Mouse (Mus musculus) regulatory T cell (primary cell): ENCODE results near the gene Kank1.

ENCODE experiments used
- in situ Hi-C: fragments of 300-600 bp; cut with MboI, MseI; formaldehyde crosslinking; loops from one replicate; pipeline ENCODE4 v1.15.1; 2025; ENCODE audit warnings: high pct_unique_total_duplicates

The Kank1 gene

DNA sequence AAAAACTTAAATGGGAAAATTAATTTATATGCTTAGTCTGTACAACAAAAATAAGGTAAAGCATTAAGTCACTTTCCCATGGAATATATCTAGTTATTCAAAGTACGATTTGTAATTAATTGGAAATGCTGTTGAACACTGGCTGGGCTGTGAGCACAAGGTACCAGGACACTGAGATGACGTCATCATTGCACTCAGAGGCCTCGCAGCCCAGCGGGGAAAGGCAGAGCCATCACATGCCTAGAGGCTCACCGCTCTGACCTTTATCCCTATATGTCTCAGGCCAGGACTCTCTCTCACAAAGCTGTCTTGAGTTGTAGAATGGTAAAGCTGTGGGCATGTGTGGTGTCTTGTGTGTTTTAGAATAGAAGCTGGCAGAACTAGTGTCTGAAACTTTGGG lies 128.9 kb downstream of the Kank1 start:
- in situ Hi-C loops: no loop called here

GRCm38 (mm10) chr19:25366620-25367019 lies 129.8 kb downstream of the Kank1 start:
- in situ Hi-C loops: no loop called here

DNA sequence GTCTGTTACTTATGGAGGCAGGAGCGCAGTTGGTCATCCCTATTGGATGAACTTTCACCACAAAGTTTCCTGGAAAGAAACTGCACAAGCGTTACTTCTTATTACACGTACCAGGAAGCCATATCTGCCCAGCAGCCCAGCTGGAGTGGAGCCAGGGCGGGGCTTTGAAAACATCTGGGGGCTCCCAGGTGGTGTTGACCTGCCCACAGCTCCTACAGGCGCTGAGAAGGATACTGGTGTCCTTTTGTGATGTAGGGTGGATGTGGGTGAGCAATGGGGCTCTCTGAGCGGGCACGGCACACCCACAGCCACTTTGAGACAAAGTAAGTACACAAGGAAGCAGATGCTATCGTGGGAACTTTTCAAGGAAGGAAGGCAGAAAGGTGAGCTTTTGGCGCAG lies 133.7 kb downstream of the Kank1 start:
- in situ Hi-C loops: no loop called here

- in situ Hi-C loops: no loop called here
Observed at GRCm38 (mm10) chr19:25372794-25373193, 136.0 kb downstream of the Kank1 start.

DNA sequence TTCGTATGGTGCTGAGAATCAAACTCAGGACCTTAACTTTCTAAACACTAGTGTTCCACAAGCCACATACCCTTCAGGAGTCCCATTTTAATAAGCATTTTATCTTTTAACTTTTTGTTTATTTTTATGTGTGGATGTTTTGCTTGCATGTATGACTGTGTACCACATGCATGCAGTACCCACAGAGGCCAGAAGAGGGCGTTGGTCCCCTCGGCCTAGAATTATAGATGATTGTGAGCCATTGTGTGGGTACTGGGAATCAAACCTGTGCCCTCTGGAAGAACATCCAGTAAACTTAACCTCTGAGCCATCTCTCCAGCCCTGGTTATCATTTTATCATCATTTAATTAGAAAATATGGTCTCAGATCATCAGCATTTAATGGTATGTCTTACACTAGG lies 136.8 kb downstream of the Kank1 start:
- in situ Hi-C loops: no loop called here

DNA sequence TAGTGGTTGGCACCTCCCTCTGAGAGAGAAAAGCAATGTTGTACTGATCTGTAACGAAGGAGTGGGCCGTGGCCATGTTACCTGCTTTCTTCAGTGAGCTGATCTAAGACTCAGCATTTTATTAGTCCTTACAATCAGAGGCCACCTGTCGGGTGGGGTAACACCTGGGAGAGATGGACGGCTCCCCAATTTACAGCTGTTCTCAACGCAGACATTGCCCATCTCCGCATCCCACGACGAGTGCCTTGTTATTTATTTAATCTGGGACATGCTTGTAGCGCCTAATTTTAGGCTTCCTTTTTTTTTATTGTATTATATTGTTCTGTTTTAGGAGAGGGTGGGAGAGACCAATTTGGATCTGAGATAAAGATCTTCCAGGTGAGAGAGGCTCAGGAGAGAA lies 137.4 kb downstream of the Kank1 start:
- in situ Hi-C loops: no loop called here

GRCm38 (mm10) chr19:25374926-25375325 lies 138.2 kb downstream of the Kank1 start:
- in situ Hi-C loops: no loop called here

DNA sequence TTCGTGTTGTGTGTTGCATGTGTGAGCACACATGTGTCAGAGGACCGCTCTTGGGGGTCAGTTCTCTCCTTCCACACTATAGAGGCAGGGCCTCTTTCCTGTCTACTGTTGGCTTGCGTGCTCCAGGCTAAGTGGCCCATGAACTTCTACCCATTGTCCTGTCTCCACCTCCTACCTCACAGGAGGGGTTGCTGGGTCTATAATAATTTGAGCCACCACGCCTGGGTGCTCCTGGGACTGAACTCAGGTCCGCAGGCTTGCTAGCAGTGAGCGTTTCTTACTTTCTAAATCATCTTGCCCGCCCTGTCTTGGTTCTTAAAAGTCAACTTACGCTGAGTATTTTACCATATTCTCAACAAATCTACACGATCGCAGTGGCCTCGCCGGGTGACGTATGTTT lies 140.1 kb downstream of the Kank1 start:
- in situ Hi-C loops: no loop called here

GRCm38 (mm10) chr19:25380675-25381074 lies 143.9 kb downstream of the Kank1 start:
- in situ Hi-C loops: no loop called here

DNA sequence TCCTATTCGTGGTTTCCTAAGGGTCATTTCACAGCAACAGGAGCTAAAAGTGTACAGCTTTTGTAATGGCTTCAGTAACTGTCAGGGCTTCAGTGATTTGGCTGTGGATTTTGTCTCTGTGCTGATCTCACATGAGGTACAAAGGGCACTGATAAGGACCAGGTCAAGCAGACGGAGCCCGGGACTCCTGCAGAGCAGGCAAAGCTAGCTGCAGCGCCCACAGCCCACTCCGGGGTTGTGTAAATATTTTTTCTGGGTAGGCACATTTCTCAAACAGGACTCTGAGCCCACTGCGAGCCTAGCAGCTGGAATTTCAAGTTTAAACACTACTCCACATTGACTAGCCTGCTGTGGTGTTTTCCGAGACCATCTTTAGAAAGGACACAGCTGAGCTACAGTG lies 145.2 kb downstream of the Kank1 start:
- in situ Hi-C loops: no loop called here

- in situ Hi-C loops: no loop called here
Observed at GRCm38 (mm10) chr19:25382494-25382893, 145.7 kb downstream of the Kank1 start.

- in situ Hi-C loops: no loop called here
Observed at GRCm38 (mm10) chr19:25383386-25384146, 146.8 kb downstream of the Kank1 start.

DNA sequence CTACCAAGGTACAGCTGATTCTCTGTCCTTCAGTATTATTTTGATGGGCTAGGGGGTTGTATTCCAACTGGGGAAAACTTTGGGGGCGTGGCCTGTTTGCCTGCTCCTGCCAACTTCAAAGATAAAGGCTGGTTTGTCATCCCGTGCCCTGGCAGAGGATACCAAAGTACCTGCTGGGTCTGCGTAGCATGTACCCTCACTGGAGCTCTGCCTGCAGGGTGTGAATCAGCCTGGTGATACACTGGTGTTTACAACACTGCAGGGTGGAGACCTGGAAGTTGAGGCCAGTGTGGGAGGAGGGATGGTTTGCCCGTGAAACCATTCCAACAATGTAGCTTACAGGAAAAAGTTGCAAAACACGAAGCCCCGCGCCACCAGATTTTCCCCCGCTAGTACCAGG lies 149.2 kb downstream of the Kank1 start:
- in situ Hi-C loops: no loop called here

- in situ Hi-C loops: no loop called here
Observed at GRCm38 (mm10) chr19:25386679-25387470, 150.1 kb downstream of the Kank1 start.

GRCm38 (mm10) chr19:25387902-25388301 lies 151.1 kb downstream of the Kank1 start:
- in situ Hi-C loops: no loop called here

DNA sequence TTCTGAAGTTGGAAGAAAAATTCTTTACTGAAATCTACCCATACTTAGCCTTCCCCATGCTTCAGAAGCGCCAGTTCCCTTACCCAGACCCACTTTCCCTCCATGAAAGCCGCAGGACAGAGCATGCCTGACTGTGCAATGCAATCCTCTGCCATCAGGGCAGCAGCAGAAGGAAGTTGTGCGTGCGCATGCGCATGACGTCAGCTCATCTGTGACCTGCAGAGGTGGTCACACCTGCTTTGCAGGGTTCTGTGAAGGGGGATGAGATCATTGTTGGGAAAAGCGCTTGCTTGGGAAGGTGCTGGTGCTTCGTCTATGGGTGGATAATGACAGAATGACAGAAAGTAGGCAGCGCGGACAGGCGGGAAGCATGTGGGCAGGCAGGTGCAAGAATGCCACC lies 155.4 kb downstream of the Kank1 start:
- in situ Hi-C loops: no loop called here

- in situ Hi-C loops: no loop called here
Observed at GRCm38 (mm10) chr19:25395035-25395434, 158.3 kb downstream of the Kank1 start.

DNA sequence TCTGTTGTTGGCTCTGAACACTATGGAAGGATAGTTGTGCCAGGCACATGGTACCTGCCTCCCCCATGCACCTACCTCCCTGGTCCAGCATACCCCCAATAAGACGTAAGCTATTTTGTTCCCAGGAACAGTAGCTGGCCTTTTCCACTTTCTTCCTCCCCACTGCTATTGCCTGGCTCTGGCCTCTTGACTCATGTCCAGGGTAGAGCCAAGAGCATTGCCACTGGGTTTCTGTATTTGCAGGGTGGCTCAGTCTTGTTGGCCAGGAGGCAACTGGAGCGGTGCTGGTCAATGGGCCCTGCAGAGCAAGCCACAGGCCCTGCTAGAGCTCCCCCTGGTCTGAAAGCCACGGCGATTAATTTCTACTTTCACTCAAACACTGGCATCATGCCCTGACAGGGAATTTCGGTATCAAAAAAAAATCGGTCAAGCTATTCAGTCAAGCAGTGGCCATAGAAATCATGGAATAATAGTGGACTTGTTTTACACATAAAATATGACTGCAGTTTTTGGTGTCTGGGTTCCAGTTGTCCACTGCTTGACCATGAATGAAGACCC lies 160.0 kb downstream of the Kank1 start:
- in situ Hi-C loops: no loop called here

- in situ Hi-C loops: no loop called here
Observed at GRCm38 (mm10) chr19:25399511-25400211, 162.9 kb downstream of the Kank1 start.

GRCm38 (mm10) chr19:25400212-25400913 lies 163.6 kb downstream of the Kank1 start:
- in situ Hi-C loops: no loop called here

GRCm38 (mm10) chr19:25401521-25401920 lies 164.7 kb downstream of the Kank1 start:
- in situ Hi-C loops: no loop called here

DNA sequence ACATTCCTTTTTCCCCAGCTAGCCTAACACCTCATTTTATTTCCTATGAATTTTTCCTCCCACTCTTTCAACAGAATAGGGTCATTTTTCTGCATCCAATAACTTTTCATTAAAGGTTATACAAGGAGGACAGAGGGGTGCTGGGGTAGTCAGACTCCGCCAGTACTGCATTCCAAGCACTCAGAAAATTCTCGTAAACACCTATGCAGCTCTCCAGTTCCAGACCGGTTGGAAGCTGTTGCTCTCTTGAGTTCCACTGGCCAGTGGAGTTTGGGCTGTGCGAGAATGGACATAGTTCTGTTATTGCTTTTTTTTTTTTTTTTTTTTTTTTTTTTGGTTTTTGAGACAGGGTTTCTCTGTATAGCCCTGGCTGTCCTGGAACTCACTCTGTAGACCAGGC lies 167.4 kb downstream of the Kank1 start:
- in situ Hi-C loops: no loop called here
